Mouse (Mus musculus): ENCODE measurements around the gene Josd2.
A peak's percentile ranks its signal among the peaks of the same experiment; 100 is the strongest.

Josd2 gene

DNA sequence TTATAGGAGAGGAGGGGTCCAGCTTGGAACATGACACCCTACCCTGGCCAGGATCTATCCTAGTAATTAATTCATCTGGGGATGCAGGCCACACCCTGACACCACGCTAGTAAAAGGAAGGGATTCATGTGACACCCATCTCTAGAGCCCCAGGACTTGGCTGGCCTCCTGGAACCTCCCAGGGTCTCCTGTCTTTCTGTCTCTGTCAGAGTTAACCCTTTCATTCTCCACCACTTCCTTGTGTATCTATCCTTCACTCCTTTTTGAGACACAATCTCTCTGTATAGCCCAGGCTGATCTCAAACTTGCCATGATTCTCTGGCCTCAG lies 4.7 kb downstream of the Josd2 start:
- no peak for DNase-seq (ENCODE audit: low spot score)

DNA sequence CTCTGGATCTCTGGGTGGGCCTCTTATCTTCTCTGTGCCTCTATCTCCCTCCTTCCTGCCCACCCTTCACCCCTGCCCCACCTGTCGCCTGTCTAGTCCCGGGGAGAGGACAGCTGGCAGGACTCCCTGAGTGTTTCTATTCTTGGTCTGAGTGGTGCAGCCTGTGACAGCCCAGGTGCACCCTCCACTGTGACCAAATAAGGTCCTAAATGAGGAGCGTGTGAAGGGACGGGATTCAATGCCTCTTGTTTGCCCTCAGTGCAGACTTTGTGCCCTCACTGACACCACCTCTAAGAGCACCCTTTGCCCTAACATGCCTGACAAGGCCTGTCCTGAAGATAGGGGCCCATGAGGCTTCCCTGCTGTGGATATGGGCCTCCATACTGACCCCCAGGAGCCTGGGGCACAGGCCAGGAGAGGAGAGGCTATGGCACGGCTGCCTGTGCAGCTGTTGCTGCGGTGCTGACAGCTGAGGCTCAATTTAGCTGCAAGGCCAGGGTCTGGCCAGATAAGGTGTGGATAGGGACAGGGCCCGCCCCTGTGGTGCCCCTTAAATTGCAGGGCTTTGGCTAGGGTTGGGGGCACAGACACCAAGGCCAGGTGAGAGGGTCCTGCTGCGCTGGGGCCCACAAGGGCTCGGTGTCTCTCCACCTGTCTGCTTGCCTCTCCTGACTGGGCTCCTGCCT lies 5.3 kb downstream of the Josd2 start:
- DNase-seq (ENCODE audit: low spot score) = no peak

DNA sequence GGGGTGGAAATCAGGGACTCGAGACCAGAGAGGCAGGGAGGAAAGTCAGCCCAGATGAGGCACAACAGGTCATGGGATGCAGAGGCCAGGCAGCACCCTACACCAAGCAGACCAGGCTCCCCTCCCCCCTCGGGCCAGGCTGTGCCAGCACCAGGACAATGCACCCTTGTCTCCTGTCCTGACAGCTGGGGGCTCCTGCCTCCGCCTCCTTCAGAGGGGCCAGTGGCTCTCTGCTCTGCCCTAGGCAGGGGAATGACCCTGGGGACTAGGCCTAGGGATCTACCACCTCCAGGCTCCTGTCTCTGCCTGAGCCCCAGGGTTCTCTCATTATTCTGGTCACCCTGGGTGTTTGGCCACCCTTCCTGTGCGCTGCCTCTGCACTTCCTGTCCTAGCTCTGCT lies 6.6 kb downstream of the Josd2 start:
- no peak for DNase-seq (ENCODE audit: low spot score)

DNA sequence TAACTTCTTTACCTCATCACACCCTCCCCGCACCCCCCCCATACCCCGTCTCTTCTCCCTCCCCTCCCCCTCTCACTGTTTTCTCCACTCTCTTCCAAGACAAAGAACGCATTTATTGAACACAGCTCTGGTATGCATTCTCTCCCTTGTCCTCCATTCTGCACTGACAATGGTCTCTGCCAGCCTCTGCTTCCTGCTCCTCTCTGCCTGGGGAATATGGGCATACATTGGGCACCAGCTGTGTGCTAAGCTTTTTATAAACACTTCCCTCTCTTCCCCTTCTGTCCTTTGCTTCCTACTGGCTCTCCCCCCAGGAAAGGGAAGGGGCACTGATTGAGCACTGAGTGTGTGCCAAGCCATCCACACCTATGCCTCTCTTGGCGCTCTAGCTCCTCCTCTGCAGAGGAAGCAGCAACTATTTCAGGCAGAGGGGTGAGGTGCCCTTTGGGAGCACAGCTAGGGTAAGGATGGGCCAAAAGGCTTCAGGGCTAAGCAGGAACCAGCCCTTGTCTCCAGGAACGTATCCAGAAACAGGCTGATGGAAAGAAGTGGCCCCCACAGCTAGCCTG lies 7.3 kb downstream of the Josd2 start:
- DNase-seq (ENCODE audit: low spot score) = no peak

DNA sequence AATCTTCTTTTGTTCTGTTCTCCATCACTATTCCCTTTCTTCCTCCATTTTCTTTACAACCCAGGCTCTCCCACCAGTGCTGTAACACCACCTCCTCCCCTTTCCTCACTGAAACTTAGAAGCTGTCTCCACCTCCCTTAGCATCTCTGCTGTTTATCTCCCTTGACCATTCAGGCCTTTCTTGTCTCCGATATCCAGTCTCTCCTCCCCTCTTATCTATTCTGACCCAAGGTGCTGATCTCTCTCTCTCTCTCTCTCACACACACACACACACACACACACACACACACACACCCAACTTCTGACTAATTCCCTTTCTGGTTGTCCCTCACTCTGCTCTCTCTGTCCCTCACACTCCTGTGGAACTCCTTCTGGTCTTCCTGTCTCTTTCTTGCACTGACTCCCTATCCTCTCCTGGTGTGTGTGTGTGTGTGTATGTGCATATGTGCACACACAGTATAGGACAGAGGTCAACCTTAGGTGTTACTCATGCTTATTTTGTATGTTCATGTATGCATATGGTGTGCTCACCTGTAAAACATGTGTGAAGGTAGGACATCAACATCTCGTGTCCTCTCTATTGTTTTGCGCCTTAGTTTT lies 15.2 kb downstream of the Josd2 start:
- no peak for DNase-seq (ENCODE audit: low spot score)

DNA sequence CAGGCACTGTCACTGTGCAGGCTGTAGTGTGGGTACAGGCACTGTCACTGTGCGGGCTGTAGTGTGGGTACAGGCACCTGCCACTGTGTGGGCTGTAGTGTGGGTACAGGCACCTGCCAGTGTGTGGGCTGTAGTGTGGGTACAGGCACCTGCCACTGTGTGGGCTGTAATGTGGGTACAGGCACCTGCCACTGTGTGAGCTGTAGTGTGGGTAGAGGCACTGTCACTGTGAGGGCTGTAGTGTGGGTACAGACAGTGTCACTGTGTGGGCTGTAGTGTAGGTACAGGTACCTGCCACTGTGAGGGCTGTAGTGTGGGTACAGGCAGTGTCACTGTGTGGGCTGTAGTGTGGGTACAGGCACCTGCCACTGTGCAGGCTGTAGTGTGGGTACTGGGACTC lies 16.3 kb downstream of the Josd2 start:
- DNase-seq (ENCODE audit: low spot score) = no peak

DNA sequence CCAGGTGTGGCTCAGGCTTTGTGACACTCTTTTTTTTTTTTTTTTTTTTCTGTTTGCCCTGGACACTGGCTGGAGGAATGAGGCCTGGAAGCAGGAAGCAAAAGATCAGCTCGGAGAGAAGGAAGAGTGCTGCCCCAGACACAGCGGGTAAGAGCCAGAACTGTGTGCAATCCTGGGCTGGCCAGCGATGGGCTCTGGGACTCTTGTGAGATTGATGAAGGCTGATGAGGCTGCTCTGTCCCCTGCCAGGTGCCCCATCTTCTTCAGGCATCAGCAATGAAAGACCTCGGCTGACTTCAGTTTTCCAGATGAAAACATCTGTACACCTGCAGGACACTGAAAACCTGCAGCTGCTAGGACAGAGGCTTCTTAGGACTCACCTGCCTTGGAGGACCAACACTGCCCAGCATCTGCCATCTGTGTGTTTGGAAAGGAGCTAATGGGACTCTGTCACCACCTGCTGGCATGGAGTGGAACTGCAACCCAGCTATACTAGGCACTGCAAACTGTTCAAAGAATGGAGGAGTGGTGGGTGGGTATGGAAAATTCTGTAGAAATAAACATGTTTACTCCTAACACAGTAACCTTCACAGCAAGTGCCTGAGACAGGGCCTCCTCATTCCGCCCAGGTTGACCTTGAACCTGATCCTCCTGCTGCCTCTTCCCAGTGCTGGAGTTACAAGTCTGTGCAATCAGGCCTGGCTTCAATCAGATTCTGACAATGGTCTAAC lies 17.2 kb downstream of the Josd2 start:
- peak; percentile 75 for DNase-seq (ENCODE audit: low spot score)

DNA sequence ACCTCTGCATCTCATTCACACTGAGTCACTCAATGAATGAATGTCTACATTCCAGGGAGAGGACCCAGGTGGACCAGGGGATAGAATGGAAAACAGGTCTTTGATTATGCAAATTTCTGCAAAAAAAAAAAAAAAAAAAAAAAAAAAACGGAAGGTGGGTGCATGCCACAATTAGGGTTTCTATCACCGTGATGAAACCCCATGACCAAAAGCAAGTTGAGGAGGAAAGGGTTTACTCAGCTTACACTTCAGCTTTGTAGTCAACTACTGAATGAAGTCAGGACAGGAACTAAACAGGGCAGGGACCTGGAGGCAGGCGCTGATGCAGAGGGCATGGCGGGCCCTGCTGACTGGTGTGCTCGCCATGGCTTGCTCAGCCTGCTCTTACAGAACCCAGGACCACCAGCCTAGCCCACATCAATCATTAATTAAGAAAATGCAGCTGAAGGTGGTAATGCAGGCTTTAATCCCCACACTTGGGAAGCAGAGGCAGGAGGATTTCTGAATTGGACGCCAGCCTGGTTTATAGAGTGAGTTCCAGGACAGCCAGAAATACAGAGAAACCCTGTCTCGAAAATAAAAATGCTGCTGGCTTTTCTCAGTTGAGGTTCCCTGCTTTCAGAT lies 17.9 kb downstream of the Josd2 start:
- DNase-seq (ENCODE audit: low spot score) = no peak

DNA sequence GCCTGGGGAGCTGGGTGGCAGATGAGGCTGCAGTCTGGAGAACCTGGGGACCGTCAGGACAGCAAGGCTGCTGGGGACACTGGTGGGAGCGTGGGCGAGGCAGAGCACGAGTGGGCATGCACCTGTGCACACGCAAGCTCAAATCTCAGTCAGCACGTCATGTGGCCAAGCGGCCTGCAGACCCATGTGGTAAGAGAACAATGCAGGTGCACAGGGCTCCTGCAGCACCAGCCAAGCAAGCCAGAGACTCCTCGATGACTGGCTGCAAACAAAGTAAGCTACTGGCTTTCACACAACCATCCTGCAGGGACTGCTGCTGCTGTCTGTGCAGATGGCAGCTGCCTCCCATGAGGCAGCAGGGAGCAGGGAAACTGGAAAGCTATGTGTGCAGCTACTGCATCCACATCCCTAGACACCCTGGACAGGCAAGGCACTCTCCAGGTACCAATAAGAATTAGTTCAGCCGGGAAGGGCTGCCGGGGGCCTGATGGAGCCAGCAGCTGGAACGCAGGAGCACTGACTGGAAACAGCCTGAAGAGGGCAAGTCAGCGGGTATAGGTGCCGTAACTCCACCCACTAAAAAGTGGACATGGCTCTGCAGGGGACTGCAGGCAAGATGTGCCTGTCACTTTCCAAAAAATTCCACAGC lies 19.3 kb downstream of the Josd2 start:
- DNase-seq (ENCODE audit: low spot score) = no peak

DNA sequence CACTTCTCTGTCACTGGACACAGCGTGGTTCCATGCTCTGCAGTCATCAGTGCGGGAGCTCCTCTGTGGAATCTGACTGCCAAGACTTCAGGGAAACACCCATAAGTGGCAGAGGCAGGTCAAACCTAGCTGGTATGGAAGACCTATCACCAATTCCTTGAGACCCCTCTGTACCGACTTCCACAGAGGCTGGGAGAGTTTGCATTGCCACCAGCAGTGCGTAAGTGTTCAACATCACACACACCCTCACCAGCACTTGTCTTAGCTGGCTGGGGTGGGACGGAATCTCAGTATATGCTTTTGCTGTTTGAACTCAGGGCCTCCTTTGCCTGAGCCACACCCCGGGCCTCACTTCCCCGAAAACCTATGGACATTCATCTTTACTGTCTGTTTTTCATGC lies 20.2 kb downstream of the Josd2 start:
- DNase-seq (ENCODE audit: low spot score) = no peak

DNA sequence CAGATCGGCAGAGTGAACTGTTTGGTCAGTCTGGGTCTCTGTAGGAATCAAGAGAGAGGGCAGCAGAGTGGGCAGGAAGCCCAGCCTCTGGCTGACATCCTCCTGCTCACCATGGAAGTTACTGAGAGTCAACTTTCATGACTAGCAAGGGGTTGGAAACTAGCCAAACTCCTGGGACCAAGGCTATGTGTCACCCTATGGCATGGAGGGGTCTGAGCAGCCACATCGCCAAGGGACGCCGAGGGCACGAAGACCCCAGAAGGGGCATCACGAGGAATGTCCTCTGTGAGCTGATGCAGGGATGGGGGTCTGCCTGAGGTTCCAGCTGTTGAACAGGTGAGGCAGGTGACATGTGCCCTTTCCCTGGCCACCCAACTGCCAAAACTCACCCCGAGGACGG lies 20.8 kb downstream of the Josd2 start:
- no peak for DNase-seq (ENCODE audit: low spot score)

DNA sequence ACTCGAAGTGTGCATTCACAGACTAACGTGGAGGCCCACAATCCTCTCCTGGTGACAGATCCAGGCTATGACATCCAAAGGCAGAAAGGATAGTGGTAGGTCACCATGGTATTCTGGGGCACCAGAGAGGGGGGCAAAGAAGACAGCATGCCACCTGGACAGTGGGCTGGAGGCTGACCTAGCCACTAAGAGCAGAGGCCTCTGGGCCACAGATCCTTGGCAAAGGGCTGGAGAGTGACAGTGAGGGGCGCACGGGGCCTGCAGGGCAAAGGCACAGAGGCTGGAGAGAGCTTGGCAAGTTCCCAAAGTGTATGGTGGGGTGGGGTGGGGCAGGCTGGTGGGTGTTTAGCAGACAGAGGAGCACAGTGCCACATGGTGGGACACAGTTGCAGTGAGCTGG lies 22.5 kb downstream of the Josd2 start:
- DNase-seq (ENCODE audit: low spot score) = no peak

DNA sequence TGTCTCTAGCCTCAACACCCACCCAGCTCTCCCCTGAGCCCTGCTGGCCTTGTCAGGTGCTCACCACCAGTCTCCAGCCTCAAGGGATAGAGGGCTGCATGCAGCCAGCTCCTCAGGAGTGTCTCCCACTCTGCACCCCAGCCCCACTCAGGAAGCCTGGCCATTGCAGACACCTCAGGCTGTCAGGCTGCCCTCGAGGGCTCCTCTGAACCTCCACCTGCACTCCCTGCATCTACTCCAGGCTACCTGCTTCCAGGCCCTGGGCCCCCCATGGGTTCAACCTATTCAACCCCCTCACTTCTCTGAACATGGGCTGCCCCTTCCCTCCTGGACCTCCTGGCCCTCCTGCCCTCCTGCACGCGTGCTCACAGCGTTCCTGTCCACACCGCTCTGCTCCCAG lies 23.6 kb downstream of the Josd2 start:
- no peak for DNase-seq (ENCODE audit: low spot score)

DNA sequence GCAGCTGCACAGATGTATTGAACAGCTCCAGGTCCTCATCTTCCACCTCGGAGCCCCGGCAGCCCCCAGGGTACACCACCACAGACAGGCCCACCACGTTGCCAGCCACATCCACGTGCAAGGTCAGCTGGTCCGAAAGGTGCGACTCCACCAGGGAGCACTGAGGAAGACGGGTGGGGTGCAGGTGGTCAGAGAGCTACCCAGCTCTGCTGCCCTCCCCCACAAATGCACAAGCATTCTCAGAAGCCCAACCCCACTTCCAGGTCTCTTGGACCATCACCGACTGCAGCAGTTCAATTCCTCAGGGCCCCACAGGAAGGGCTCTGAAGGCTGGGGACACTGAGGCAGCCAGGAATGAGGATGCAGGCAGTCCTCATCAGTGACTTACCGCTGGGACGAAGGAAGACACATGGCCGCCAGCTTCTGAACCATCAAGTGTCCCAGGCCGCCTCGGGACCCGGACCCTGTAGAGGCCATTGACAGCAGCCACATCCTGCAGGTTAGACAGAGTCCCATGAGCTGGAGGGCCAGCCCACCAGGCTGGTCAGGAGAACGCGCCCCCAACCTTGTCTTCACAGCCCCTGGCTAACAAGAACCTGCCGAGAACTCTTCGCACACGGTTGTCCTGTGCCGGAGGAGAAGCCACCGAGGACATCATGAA lies 24.5 kb downstream of the Josd2 start:
- no peak for DNase-seq (ENCODE audit: low spot score)

DNA sequence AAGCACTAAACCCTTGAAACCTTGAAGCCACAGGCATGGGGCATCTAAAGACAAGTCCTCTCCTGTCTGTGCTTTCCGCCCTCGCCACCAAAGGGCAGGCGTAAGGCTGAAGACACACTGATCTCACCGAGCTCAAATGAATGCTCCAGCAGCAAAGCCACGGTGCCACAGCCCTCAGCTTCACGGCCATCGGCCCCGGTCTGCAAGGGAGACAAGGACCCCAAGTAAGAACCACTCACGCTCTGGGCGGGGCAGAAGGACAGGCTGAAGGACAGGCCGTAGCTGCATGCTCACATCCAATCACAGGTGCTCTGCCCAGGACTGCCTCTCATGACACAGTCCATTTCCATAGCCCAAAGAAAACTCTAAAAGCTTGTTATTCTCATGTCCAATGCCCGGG lies 26.9 kb downstream of the Josd2 start:
- DNase-seq (ENCODE audit: low spot score) = no peak

DNA sequence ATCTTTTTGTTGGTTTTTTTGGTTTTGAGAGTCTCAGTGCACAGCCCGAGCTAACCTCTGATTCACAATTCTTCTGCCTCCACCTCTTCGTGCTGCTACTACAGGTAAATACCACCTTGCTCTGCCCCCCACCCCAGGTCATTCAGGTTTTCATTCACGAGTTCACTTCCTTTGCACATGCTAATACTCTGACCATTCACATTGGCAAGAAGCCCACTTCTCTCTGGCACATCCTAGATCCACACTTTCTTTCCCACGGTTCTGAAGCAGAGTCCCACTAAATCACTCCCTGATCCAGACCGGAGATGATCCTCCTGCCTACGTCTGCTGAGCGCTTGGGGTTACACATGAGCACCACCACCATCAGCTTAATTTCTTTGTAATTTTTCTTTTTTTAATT lies 27.3 kb downstream of the Josd2 start:
- DNase-seq (ENCODE audit: low spot score) = no peak

DNA sequence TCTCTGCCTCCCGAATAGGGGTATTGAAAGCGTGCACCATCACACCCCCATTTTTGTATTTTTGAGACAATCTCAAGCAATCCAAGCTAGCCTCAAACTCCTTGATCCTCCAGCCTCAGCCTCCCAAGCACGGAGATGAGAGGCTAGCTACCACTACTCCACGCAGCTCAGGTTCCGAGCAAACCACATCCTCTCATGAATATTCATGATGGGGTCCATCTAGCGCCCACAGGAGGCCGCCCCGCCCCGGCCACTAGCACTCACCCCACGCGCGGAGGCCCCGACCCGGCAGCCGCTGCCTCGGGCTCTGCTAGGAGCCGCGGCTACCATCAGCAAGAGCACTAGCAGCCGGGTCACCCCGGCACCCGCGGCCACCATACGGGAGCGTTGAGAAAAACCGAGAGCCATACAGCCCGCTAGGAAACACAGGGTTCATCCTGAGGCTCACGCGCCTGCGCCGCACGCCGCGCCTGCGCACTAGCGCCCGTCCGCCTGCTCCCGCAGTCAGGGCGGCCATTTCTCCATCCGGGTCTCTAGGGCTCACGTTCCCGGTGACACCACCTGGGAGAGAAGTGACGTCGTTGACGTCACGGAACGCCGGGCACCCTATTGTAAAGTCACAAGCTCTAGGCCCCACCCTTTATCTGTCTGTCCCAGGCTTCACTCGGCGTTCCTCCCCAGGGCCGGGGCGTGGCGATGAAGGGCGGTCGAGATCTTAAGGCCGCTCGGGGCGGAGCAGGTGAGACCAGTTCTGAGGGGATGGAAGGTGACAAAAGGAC lies 28.4 kb downstream of the Josd2 start, which contains the start of the genes Emc10 and Fam71e1:
Gene Emc10, minus strand, starts transcription at position 538 of the 779 bp plus-strand sequence.
Gene Fam71e1, plus strand, starts transcription at position 590 of the 779 bp plus-strand sequence.
- peak; percentile 98 for DNase-seq (ENCODE audit: low spot score)

DNA sequence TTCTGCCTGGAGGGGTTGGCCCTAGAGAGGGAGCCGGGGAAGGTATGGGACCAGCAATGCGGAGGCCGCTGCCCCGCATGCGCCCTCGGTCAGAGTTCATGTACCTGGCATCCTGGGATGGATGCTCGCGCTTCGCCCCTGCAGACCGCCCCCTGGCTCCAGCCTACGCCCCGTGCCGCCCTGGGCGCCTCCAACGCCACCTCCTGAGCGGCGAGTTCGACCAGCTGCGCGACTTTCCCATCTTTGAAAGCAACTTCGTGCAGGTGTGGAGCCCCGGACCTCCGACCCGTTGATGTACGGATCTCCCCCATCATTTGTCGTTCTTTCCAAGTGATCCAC lies 29.0 kb downstream of the Josd2 start:
- no peak for DNase-seq (ENCODE audit: low spot score)

DNA sequence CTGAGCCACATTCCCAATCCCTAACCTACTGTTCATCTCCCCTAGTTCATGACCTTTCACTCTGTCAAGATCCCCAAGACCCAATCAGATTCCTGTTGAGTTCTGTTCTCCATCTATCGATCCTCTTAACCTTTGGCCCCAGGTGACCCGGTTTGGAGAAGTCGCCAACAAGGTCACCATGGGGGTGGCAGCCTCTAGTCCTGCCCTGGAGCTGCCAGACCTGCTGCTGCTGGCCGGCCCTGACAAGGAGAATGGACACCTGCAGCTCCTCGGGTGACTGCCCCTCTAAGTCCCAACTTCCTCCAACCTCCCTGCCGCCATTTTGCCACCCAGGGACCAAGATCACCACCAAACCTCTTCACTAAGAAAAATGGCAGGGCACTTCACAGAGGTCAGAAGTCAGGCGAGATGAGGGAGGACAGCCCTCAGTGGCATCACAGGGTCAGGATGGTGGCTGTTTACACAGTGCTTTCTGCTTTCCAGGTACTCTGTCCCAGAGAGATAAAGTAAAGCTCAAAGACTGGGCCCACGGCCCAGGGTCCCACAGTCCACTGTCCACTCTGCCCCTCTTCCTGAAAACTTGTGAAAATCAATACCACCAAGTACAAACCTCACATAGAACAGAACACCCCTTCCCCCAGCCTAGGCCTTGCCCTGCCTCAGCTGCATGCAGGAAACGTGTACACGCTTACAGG lies 29.7 kb downstream of the Josd2 start:
- DNase-seq (ENCODE audit: low spot score) = no peak

DNA sequence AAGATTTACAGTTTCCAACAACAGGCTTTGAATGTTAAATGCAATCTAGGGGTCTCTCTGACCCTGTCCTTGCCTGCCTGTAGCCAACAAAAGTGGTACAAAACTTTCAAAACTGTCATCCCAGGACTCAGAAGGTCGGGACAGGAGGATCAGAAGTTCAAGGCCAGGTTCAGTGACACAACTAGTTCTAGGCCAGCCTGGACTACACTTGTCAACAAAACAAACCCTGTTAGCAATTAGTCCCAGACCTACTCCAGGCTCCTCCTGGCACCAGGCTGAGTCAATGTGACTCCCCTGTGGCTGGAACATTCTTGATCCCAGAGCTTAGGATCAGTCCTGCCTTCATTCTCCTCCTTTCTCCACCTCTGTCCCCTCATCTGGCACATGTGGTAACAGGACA lies 31.1 kb downstream of the Josd2 start:
- DNase-seq (ENCODE audit: low spot score) = no peak
